Mouse (Mus musculus) brain, embryonic 14.5 days (tissue): ENCODE results near the gene Ell.

Experiments used
- CTCF ChIP-seq: fragments of 200-500 bp; IDR thresholded peaks from 2 replicates; pipeline ENCODE4 v1.5.1; 2012; ENCODE audit warnings: inconsistent platforms, mild to moderate bottlenecking, moderate library complexity, borderline replicate concordance; ENCODE audit not compliant: insufficient read depth, insufficient read length; ENCODE audit errors: extremely low read depth
- POLR2A ChIP-seq: fragments of 200-500 bp; IDR thresholded peaks from 2 replicates; pipeline ENCODE4 v1.6.1; 2012; ENCODE audit warnings: mild to moderate bottlenecking, inconsistent platforms, borderline replicate concordance; ENCODE audit not compliant: poor library complexity, insufficient read depth, insufficient read length, severe bottlenecking; ENCODE audit errors: extremely low read depth

- TF ChIP-seq POLR2A, result no peak
- TF ChIP-seq CTCF, result peak; percentile 52; the same call in 1 of the 2 replicates
These were observed 85.8 kb downstream of the Ell start for GRCm38 (mm10) chr8:70625104-70625503.
